Mouse (Mus musculus) gastrocnemius, adult 8-10 months (tissue): ENCODE measurements at regions not wholly inside any gene's neighbourhood (a gene's known extent, or its start where the extent isn't known, plus 50 kb on each side); places are given as distances from the start of the nearest gene placed in this dataset.
A peak's percentile ranks its signal among the peaks of the same experiment; 100 is the strongest.

ENCODE experiments used
- DNase-seq, 2 experiments: peaks; one replicate each; pipeline ENCODE4 v3.0.0; 2022; ENCODE audit warnings: low spot score in 2 of 2

- peak; percentile 19 to 26 for DNase-seq
Observed at GRCm38 (mm10) chr6:31664495-31664894, 100.7 kb upstream of the Podxl start.

GRCm38 (mm10) chr6:31660778-31661177 lies 97.0 kb upstream of the Podxl start:
- peak in 1 of 2 experiments; percentile 24 for DNase-seq

- no peak for DNase-seq
Observed at GRCm38 (mm10) chr6:31659901-31660300, 96.1 kb upstream of the Podxl start.

- DNase-seq, result no peak
Observed at GRCm38 (mm10) chr6:31658447-31659199, 94.8 kb upstream of the Podxl start.

- DNase-seq, result no peak
Observed at GRCm38 (mm10) chr6:31650791-31651476, 87.2 kb upstream of the Podxl start.

- no peak for DNase-seq
Observed at GRCm38 (mm10) chr6:31645261-31645660, 81.5 kb upstream of the Podxl start.

GRCm38 (mm10) chr6:31644504-31644903 lies 80.7 kb upstream of the Podxl start:
- no peak for DNase-seq

GRCm38 (mm10) chr6:31642451-31642942 lies 78.7 kb upstream of the Podxl start:
- peak in 1 of 2 experiments; percentile 20 for DNase-seq

- DNase-seq, result no peak
Observed at GRCm38 (mm10) chr6:31640745-31641144, 77.0 kb upstream of the Podxl start.

GRCm38 (mm10) chr6:31639460-31639859 lies 75.7 kb upstream of the Podxl start:
- DNase-seq, result peak; percentile 35 to 48

- no peak for DNase-seq
Observed at GRCm38 (mm10) chr6:31638434-31639220, 74.8 kb upstream of the Podxl start.

- no peak for DNase-seq
Observed at GRCm38 (mm10) chr6:31637371-31638052, 73.7 kb upstream of the Podxl start.

GRCm38 (mm10) chr6:31636954-31637353 lies 73.2 kb upstream of the Podxl start:
- no peak for DNase-seq

- no peak for DNase-seq
Observed at GRCm38 (mm10) chr6:31632485-31632884, 68.7 kb upstream of the Podxl start.

- no peak for DNase-seq
Observed at GRCm38 (mm10) chr6:31630009-31630408, 66.2 kb upstream of the Podxl start.

- no peak for DNase-seq
Observed at GRCm38 (mm10) chr6:31627912-31628311, 64.1 kb upstream of the Podxl start.

- no peak for DNase-seq
Observed at GRCm38 (mm10) chr6:31625055-31625454, 61.3 kb upstream of the Podxl start.

GRCm38 (mm10) chr6:31624374-31624773 lies 60.6 kb upstream of the Podxl start:
- no peak for DNase-seq

GRCm38 (mm10) chr6:31621023-31621422 lies 57.2 kb upstream of the Podxl start:
- DNase-seq, result no peak

GRCm38 (mm10) chr6:31618852-31619251 lies 55.1 kb upstream of the Podxl start:
- DNase-seq, result no peak

- no peak for DNase-seq
Observed at GRCm38 (mm10) chr6:31617341-31617740, 53.6 kb upstream of the Podxl start.
